Mouse (Mus musculus): ENCODE measurements at regions not wholly inside any gene's neighbourhood (a gene's known extent, or its start where the extent isn't known, plus 50 kb on each side); places are given as distances from the start of the nearest gene placed in this dataset.

GRCm38 (mm10) chr15:51652497-51652896, 2232.2 kb upstream of the Gm7489 start:
- TF ChIP-seq CTCF (IDR thresholded peaks at IDR 0.05; ENCODE audit: borderline replicate concordance, insufficient read depth, low read length): no peak
- no peak for TF ChIP-seq POLR2A (IDR thresholded peaks at IDR 0.05; ENCODE audit: low read depth, low read length)

All from embryonic fibroblast, embryonic 13.5 days (primary cell).